Mouse (Mus musculus) C2C12 (cell line): ENCODE measurements at regions not wholly inside any gene's neighbourhood (a gene's known extent, or its start where the extent isn't known, plus 50 kb on each side); places are given as distances from the start of the nearest gene placed in this dataset.

Source experiments
- H3K27me3 ChIP-seq: one replicate; pipeline ENCODE4 v1.6.1; 2011; ENCODE audit not compliant: control insufficient read depth, insufficient read depth, insufficient read length
- H3K36me3 ChIP-seq: one replicate; pipeline ENCODE4 v1.6.1; 2011; ENCODE audit not compliant: control insufficient read depth, insufficient read depth
- H3K4me3 ChIP-seq: one replicate; pipeline ENCODE4 v1.5.1; 2011; ENCODE audit warnings: mild to moderate bottlenecking, control low read depth; ENCODE audit not compliant: poor library complexity, insufficient read depth, severe bottlenecking
- H3K79me2 ChIP-seq: one replicate; pipeline ENCODE4 v1.6.1; 2011; ENCODE audit not compliant: control insufficient read depth, insufficient read depth
- H3K79me3 ChIP-seq: one replicate; pipeline ENCODE4 v1.6.1; 2011; ENCODE audit warnings: low read depth, control low read depth
- H3ac ChIP-seq: one replicate; pipeline ENCODE3; 2011; ENCODE audit warnings: low read depth; ENCODE audit not compliant: control insufficient read depth, insufficient read length
- CEBPB ChIP-seq: IDR thresholded peaks from one replicate; pipeline ENCODE4 v1.6.1; 2011; ENCODE audit warnings: low read depth, mild to moderate bottlenecking, control low read depth, moderate library complexity
- CTCF ChIP-seq: IDR thresholded peaks from one replicate; pipeline ENCODE4 v1.5.1; 2011; ENCODE audit not compliant: control insufficient read depth, insufficient read depth, insufficient read length
- FOSL1 ChIP-seq: IDR thresholded peaks from one replicate; pipeline ENCODE4 v1.8.0; 2011; ENCODE audit warnings: mild to moderate bottlenecking, low read length; ENCODE audit not compliant: poor library complexity, insufficient read depth, severe bottlenecking
- MAX ChIP-seq: IDR thresholded peaks from one replicate; pipeline ENCODE4 v1.6.1; 2011; ENCODE audit warnings: mild to moderate bottlenecking, control low read depth
- MYOD1 ChIP-seq: IDR thresholded peaks from one replicate; pipeline ENCODE4 v1.6.1; 2011; ENCODE audit warnings: low read depth; ENCODE audit not compliant: control insufficient read depth, insufficient read length
- MYOG ChIP-seq: IDR thresholded peaks from one replicate; pipeline ENCODE4 v1.6.1; 2011; ENCODE audit not compliant: control insufficient read depth, insufficient read length; ENCODE audit errors: extremely low read depth
- USF1 ChIP-seq: IDR thresholded peaks from one replicate; pipeline ENCODE4 v1.6.1; 2011; ENCODE audit warnings: low read depth, mild to moderate bottlenecking, control low read depth, moderate library complexity

DNA sequence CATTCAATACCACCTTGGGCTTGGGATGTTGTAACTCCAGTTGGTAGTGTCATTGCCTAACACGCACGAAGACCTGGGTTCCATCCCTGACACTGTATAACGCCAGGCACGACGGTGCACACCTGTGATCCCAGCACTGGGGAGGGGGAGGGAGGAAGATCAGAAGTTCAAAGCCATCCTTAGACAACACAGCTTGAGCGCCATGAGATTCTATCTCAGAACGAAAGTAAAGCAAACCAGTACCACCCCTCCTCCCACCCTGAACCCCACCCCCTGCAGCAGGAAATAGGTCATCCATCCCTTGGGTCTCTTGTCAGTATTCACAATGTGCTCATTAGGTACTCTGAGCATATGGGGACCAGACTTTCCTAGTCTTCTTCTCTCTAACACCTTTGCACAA, 162.2 kb upstream of the Haao start:
- Histone ChIP-seq H3K4me3 (no peak overlapping the region), H3K79me3 (no peaks in the 10 kb centered on the region), H3K79me2 (no peaks in the 10 kb centered on the region), H3K27me3 (no peaks in the 10 kb centered on the region), H3K36me3 (no peaks in the 10 kb centered on the region), H3ac (no peak overlapping the region)
- no peak for TF ChIP-seq MYOD1
- no peak for TF ChIP-seq CTCF
- no peak for TF ChIP-seq FOSL1
- TF ChIP-seq MYOG = no peak
- TF ChIP-seq CEBPB = no peak
- TF ChIP-seq MAX = no peak
- TF ChIP-seq USF1 = no peak

DNA sequence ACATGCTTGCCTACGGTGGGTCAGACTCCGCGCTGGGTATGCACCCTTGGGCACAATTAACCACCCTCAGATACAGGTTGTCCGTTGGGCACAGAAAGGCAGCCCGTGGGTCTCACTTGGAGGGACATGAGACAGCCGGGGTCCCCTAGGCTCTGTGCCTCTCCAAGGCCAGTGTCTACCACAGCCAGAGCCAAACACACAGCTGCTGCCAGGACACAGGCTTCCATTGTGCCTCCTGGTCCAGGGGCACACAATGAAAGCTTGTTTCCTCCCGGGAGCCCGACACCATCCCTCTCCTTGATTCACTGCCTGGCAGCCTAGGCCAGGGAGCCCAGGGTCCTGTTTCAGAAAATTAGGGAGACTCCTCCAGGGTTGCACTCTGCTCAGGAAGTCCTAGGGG, 161.4 kb upstream of the Haao start:
- Histone ChIP-seq H3K79me2 (no peaks in the 10 kb centered on the region), H3K27me3 (no peaks in the 10 kb centered on the region), H3K4me3 (no peak overlapping the region), H3K79me3 (no peaks in the 10 kb centered on the region), H3ac (no peak overlapping the region), H3K36me3 (no peaks in the 10 kb centered on the region)
- TF ChIP-seq CEBPB (no peak), CTCF (no peak), USF1 (no peak), MYOG (no peak), MYOD1 (no peak), MAX (no peak), FOSL1 (no peak)

DNA sequence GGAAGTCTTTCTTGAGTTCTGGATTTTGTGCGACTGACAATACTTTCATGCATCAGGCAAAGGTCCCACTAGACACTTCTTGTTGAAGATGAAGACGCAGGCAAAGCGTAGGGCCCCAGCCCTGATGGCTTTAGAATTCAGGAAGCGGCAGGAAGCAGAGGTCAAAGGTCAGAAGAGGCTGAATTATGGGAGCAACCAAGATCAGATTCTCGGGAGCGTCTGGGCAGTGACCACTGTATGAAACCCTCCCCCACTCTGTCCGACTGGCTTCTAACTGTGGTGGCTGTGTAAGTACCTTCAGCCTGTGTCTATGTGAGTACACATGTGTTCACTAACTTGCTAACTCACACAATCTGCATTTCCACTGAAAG, 160.9 kb upstream of the Haao start:
- Histone ChIP-seq H3ac (no peak overlapping the region), H3K27me3 (no peaks in the 10 kb centered on the region), H3K36me3 (no peaks in the 10 kb centered on the region), H3K79me3 (no peaks in the 10 kb centered on the region), H3K79me2 (no peaks in the 10 kb centered on the region), H3K4me3 (no peak overlapping the region)
- TF ChIP-seq MAX (no peak), CTCF (no peak), MYOD1 (no peak), FOSL1 (no peak), CEBPB (no peak), USF1 (no peak), MYOG (no peak)

DNA sequence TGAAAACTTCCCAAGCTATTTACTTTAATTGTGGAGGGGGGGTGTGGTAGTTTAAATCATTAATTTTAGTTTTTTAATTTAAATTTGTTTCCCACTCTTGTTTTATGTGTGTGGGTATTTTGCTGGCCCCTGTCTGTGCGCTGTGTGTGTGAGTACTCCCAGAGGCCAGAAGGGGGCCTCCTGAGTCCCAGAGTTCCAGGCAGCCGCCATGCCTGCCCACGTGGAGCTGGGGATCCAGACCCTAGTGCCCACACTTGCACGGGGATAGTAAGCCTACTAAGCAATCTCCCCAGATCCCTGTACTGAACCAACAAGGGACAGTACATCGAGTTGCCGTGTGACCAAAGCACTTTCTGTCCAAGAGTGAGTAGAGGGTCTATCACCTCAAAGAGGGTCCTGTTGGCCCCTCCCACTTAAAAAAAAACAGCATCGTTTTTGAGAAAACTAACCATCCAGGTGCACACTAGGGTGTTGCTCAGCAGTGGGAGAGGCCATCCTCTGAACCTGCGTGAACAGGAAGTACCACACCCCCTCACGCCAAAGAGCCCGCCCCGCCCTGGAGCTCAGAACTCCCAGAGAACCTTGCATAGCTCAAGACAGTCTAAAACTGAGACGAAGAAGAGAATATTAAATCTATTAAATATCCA, 160.4 kb upstream of the Haao start:
- Histone ChIP-seq H3K27me3 (no peaks in the 10 kb centered on the region), H3K36me3 (no peaks in the 10 kb centered on the region), H3K4me3 (no peak overlapping the region), H3ac (no peak overlapping the region), H3K79me3 (no peaks in the 10 kb centered on the region), H3K79me2 (no peaks in the 10 kb centered on the region)
- TF ChIP-seq USF1 (no peak), MAX (no peak), FOSL1 (no peak), MYOD1 (no peak), CTCF (no peak), MYOG (no peak), CEBPB (no peak)

DNA sequence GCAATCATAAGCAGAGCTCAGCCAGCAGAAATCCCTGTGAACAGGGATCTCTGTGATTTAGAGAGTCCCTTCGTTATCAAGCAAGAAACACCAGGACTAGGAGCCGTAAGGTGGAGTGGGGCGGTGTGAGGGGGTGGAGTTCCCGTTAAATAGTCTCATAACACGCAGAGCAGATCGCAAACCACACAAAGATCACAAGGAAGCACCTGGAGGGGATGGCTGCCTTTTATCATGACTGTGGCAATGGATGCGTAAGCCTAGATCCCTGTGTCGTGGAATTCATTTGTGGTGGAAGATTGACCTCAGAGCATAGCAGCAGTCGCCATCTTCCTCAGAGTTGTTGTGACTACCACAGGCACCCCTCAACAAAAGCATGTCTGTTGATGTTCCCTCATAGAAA, 159.0 kb upstream of the Haao start:
- no peaks in the 10 kb centered on the region for H3K27me3 ChIP-seq
- H3ac ChIP-seq = no peak overlapping the region
- H3K4me3 ChIP-seq = no peak overlapping the region
- no peaks in the 10 kb centered on the region for H3K79me3 ChIP-seq
- TF ChIP-seq USF1 (no peak), CTCF (no peak), FOSL1 (no peak), CEBPB (no peak), MAX (no peak), MYOD1 (no peak), MYOG (no peak)
- H3K79me2 ChIP-seq = no peaks in the 10 kb centered on the region
- no peaks in the 10 kb centered on the region for H3K36me3 ChIP-seq

DNA sequence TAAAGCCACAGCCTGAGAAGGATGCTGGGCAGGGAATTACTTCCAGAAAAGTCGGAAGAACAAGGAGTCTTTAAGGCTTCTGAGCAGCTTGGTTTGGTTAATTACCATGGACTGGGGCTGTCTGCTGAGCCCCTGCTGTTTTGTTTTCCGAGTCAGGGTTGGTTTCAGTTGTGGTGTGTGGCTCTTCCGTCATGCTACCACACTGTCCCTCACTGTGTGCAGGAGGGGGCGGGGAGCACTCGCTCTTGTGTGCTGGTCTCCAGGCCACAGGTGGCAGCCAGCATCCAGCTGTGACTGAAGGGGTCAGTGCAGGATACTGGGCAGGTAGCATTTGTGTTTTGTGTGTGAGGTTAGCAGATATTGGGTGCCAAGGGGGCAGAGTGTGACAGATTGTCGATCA, 156.5 kb upstream of the Haao start:
- H3K4me3 ChIP-seq = no peak overlapping the region
- H3K79me3 ChIP-seq = no peaks in the 10 kb centered on the region
- TF ChIP-seq MYOD1 = no peak
- no peak for TF ChIP-seq USF1
- no peak for TF ChIP-seq FOSL1
- TF ChIP-seq CEBPB = no peak
- no peak for TF ChIP-seq MYOG
- TF ChIP-seq MAX = no peak
- H3K36me3 ChIP-seq = no peaks in the 10 kb centered on the region
- no peaks in the 10 kb centered on the region for H3K79me2 ChIP-seq
- H3K27me3 ChIP-seq = no peaks in the 10 kb centered on the region
- H3ac ChIP-seq = no peak overlapping the region
